Mouse (Mus musculus): ENCODE data around the gene Bco1. TPM values are rescaled to one million over a fixed set of nuclear protein-coding genes. Genes with fewer than 3 reads are reported as not detected.

Bco1 gene
- polyA plus RNA-seq, 1 experiment = 0.07 TPM

DNA sequence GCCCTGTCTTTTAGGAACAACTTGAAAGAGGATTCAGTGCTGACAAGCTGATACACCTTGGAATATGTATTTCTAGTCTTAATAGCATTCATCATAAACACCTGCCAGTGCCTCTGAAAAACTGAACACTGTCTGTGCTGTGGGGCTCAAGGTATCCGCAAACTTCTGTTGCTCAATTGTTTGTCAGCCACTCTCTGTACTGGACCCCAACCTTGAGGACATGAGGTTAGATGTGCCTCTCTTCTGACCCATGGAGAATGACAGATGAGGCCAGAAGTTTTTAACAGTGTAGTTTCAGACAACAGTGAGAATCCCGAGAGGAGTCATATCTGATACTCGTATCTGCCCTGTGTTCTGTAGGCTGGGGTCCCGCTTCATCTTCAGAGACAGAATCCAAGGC is 69.9 kb downstream of the Bco1 start:
- no peaks in the 10 kb centered on the region for H3K36me3 ChIP-seq (ENCODE audit: control insufficient read depth, insufficient read depth, low read length)
- no peak for TF ChIP-seq CTCF (IDR thresholded peaks at IDR 0.05; ENCODE audit: borderline replicate concordance, control insufficient read depth, extremely low read depth, insufficient read depth, low read length, poor library complexity)
- TF ChIP-seq POLR2A (IDR thresholded peaks at IDR 0.05; ENCODE audit: control insufficient read depth, extremely low read depth, insufficient read depth, low read length, poor library complexity) = no peak
- no peaks in the 10 kb centered on the region for H3K27me3 ChIP-seq (ENCODE audit: control insufficient read depth, insufficient read depth, low read length)
- H3K27ac ChIP-seq (ENCODE audit: control insufficient read depth, insufficient read depth, low read length) = no peak overlapping the region
- DNase-seq = no peak
- peaks cover 7% of the 10 kb centered on the region; the same call in 1 of the 2 replicates for H3K4me1 ChIP-seq (replicated peaks; ENCODE audit: control insufficient read depth, insufficient read depth, low read length)
- WGBS = 98% methylated on average over 4 of the region's 4 CpGs
- no peak overlapping the region for H3K4me3 ChIP-seq (ENCODE audit: control insufficient read depth, insufficient read depth, low read length)

DNA sequence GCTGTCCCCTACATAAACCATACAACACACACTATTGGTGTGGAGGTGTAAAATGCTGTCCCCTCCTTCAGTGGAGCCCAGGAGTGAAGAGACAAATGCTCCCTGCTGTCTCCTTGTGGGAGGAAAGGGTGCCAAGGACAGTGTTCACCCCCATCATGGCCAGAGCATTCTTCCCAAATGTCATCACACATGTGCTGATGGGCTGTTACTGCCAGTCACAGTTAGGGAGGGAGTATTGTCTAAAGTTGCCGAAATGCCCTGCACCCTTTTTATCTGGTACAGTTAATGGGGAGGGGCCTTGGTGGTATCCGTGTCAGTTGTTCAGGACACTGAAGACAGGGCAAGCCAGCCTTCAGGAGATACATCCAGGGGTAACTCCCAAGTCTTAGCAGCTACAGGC is 70.9 kb downstream of the Bco1 start:
- H3K36me3 ChIP-seq (ENCODE audit: control insufficient read depth, insufficient read depth, low read length) = no peaks in the 10 kb centered on the region
- no peaks in the 10 kb centered on the region for H3K27me3 ChIP-seq (ENCODE audit: control insufficient read depth, insufficient read depth, low read length)
- no peak overlapping the region for H3K27ac ChIP-seq (ENCODE audit: control insufficient read depth, insufficient read depth, low read length)
- no peak for DNase-seq
- no peak overlapping the region for H3K4me3 ChIP-seq (ENCODE audit: control insufficient read depth, insufficient read depth, low read length)
- TF ChIP-seq CTCF (IDR thresholded peaks at IDR 0.05; ENCODE audit: borderline replicate concordance, control insufficient read depth, extremely low read depth, insufficient read depth, low read length, poor library complexity) = no peak
- no peak for TF ChIP-seq POLR2A (IDR thresholded peaks at IDR 0.05; ENCODE audit: control insufficient read depth, extremely low read depth, insufficient read depth, low read length, poor library complexity)
- peaks cover 3% of the 10 kb centered on the region; the same call in 1 of the 2 replicates for H3K4me1 ChIP-seq (replicated peaks; ENCODE audit: control insufficient read depth, insufficient read depth, low read length)
- WGBS = 93% methylated on average over 2 of the region's 2 CpGs

DNA sequence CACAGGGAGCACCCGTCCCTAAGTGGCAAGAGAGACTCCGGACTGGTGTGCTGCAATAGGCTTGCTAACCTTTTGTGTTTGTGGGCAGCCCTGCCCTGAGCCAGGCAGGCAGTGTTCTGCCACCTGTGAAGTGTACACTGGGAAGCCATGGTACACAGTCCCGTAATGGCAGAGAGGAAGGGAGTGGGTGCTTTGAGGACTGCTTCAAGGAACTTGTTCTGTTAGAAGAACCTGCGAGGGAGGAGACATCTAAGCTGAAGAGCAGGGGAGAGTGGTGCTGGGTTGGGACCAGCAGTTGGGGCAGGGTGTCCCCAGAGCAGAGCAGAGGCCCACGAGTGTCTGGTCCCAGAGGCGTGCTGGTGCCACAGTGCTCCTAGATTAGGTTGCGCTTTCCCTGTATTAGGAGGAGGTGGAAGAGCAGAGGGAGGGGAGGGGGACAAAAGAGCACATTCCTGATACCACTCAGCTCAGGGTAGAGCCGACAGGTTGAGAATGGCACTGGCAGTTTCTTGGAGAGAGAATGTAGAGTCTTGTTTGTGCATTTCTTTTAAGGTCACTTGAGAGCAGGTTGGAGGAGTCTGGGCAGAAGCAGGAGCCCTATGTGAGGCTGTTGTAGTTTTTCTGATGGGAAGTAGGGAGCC is 71.7 kb downstream of the Bco1 start:
- Histone ChIP-seq H3K27ac (ENCODE audit: control insufficient read depth, insufficient read depth, low read length) (no peak overlapping the region), H3K4me3 (ENCODE audit: control insufficient read depth, insufficient read depth, low read length) (no peak overlapping the region), H3K36me3 (ENCODE audit: control insufficient read depth, insufficient read depth, low read length) (no peaks in the 10 kb centered on the region), H3K4me1 (replicated peaks; ENCODE audit: control insufficient read depth, insufficient read depth, low read length) (peaks cover 3% of the 10 kb centered on the region; the same call in 1 of the 2 replicates), H3K27me3 (ENCODE audit: control insufficient read depth, insufficient read depth, low read length) (no peaks in the 10 kb centered on the region)
- 67% methylated on average over 8 of the region's 8 CpGs for WGBS
- TF ChIP-seq CTCF (IDR thresholded peaks at IDR 0.05; ENCODE audit: borderline replicate concordance, control insufficient read depth, extremely low read depth, insufficient read depth, low read length, poor library complexity) (0 out of 2 replicates have a peak, but pooled peaks have one; percentile 16), POLR2A (IDR thresholded peaks at IDR 0.05; ENCODE audit: control insufficient read depth, extremely low read depth, insufficient read depth, low read length, poor library complexity) (no peak)
- no peak for DNase-seq

DNA sequence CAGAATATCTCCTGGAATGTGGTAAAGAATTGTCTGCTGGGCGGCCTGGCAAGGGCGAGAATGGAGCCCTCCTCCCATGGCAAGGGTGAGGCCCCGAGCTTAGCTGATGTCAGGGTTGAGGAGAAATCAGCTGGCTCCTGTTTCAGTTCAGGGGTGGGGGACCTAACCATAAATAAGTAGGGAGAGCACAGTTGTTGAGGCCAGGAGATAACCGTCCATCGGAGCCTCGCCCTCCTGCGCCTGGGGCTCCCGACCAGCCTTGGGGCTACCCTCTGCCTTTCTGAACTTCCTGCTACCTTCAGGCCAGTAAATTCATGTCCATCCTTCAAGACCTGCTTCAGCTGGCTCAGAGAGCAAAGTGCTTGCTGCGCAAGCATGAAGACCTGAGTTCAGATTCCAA is 72.7 kb downstream of the Bco1 start:
- H3K27ac ChIP-seq (ENCODE audit: control insufficient read depth, insufficient read depth, low read length) = no peak overlapping the region
- TF ChIP-seq POLR2A (IDR thresholded peaks at IDR 0.05; ENCODE audit: control insufficient read depth, extremely low read depth, insufficient read depth, low read length, poor library complexity) (no peak), CTCF (IDR thresholded peaks at IDR 0.05; ENCODE audit: borderline replicate concordance, control insufficient read depth, extremely low read depth, insufficient read depth, low read length, poor library complexity) (no peak)
- DNase-seq = no peak

DNA sequence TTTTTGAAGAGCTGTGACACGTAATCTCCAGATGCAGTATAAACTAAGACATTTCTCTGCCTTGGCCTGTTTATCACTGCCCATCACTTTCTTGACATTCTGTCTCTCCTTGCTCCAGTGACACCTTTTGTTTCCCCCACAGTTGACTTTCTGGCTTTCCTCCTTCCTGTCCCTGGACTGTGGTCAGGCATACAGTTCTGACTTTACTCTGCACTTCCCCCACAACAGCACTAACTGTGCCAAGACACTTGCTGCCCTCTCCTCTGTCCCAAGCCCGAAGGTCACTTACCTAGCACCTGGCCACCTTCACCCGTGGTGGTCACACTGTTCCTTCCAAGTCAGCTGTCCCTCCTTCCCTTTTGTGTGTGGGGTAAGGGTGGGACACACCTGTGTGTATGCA is 76.2 kb downstream of the Bco1 start:
- Histone ChIP-seq H3K27ac (ENCODE audit: control insufficient read depth, insufficient read depth, low read length) (no peak overlapping the region), H3K4me3 (ENCODE audit: control insufficient read depth, insufficient read depth, low read length) (no peak overlapping the region), H3K36me3 (ENCODE audit: control insufficient read depth, insufficient read depth, low read length) (no peaks in the 10 kb centered on the region), H3K27me3 (ENCODE audit: control insufficient read depth, insufficient read depth, low read length) (no peaks in the 10 kb centered on the region), H3K4me1 (replicated peaks; ENCODE audit: control insufficient read depth, insufficient read depth, low read length) (peaks cover 3% of the 10 kb centered on the region; the same call in 1 of the 2 replicates)
- no peak for TF ChIP-seq CTCF (IDR thresholded peaks at IDR 0.05; ENCODE audit: borderline replicate concordance, control insufficient read depth, extremely low read depth, insufficient read depth, low read length, poor library complexity)
- TF ChIP-seq POLR2A (IDR thresholded peaks at IDR 0.05; ENCODE audit: control insufficient read depth, extremely low read depth, insufficient read depth, low read length, poor library complexity) = no peak
- no peak for DNase-seq
- 46% methylated on average over 3 of the region's 3 CpGs for WGBS

More for the DNA sequence above, 72.7 kb downstream of the Bco1 start:
- H3K4me1 ChIP-seq (replicated peaks; ENCODE audit: control insufficient read depth, insufficient read depth, low read length) = peaks cover 3% of the 10 kb centered on the region; the same call in 1 of the 2 replicates
- H3K36me3 ChIP-seq (ENCODE audit: control insufficient read depth, insufficient read depth, low read length) = no peaks in the 10 kb centered on the region
- H3K4me3 ChIP-seq (ENCODE audit: control insufficient read depth, insufficient read depth, low read length) = no peak overlapping the region
- WGBS = 98% methylated on average over 9 of the region's 9 CpGs
- no peaks in the 10 kb centered on the region for H3K27me3 ChIP-seq (ENCODE audit: control insufficient read depth, insufficient read depth, low read length)

DNA sequence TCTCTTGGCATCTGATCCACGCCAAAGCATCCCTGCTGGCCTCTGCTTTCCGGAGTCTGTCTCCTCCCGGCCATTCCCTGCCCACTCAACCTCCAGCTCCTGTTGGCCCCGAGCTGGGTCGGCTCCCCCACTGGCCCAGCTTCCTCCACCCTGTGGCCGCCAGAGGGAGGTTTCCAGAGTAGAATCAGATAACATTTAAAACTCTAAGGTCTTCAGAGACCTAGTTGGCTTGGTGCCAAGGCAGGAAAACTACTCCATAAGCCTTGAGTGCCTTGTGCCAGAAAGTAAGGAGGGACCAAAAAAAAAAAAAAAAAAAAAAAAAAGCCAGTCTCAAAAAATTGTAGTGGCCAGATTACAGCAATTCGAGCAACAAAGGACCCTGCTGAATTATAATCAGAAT is 77.2 kb downstream of the Bco1 start:
- H3K27me3 ChIP-seq (ENCODE audit: control insufficient read depth, insufficient read depth, low read length) = no peaks in the 10 kb centered on the region
- H3K4me1 ChIP-seq (replicated peaks; ENCODE audit: control insufficient read depth, insufficient read depth, low read length) = no peaks in the 10 kb centered on the region
- 77% methylated on average over 7 of the region's 7 CpGs for WGBS
- H3K4me3 ChIP-seq (ENCODE audit: control insufficient read depth, insufficient read depth, low read length) = no peak overlapping the region
- no peak for DNase-seq
- H3K27ac ChIP-seq (ENCODE audit: control insufficient read depth, insufficient read depth, low read length) = no peak overlapping the region
- TF ChIP-seq POLR2A (IDR thresholded peaks at IDR 0.05; ENCODE audit: control insufficient read depth, extremely low read depth, insufficient read depth, low read length, poor library complexity) (no peak), CTCF (IDR thresholded peaks at IDR 0.05; ENCODE audit: borderline replicate concordance, control insufficient read depth, extremely low read depth, insufficient read depth, low read length, poor library complexity) (no peak)
- no peaks in the 10 kb centered on the region for H3K36me3 ChIP-seq (ENCODE audit: control insufficient read depth, insufficient read depth, low read length)
